Mouse (Mus musculus) embryonic fibroblast, embryonic 13.5 days (primary cell): Measurements from ENCODE around the gene Tctn1.

Source experiments
- CTCF ChIP-seq: IDR thresholded peaks from 2 replicates; pipeline ENCODE4 v1.5.1; 2011; ENCODE audit warnings: mild to moderate bottlenecking, control low read depth, low read length, moderate library complexity, borderline replicate concordance; ENCODE audit not compliant: insufficient read depth
- POLR2A ChIP-seq: IDR thresholded peaks from 2 replicates; pipeline ENCODE4 v1.6.1; 2011; ENCODE audit warnings: low read depth, mild to moderate bottlenecking, control low read depth, low read length, moderate library complexity

GRCm38 (mm10) chr5:122243781-122244523 is 20.3 kb downstream of the Tctn1 start:
- TF ChIP-seq CTCF (no peak), POLR2A (no peak)
